Mouse (Mus musculus) neural tube, embryonic 10.5 days (tissue): ENCODE results near the gene Nufip1.

Experiments used
- DNase-seq: peaks from one replicate; pipeline ENCODE4 v3.0.0-alpha.2; 2017; ENCODE audit warnings: low spot score; ENCODE audit errors: extremely low spot score

The Nufip1 gene

GRCm38 (mm10) chr14:76179343-76179742, 68.7 kb downstream of the Nufip1 start:
- DNase-seq: no peak

- no peak for DNase-seq
These were observed 74.7 kb downstream of the Nufip1 start for GRCm38 (mm10) chr14:76185358-76185757.

- DNase-seq: no peak
These were observed 75.6 kb downstream of the Nufip1 start for GRCm38 (mm10) chr14:76186299-76186698.
